12 mouse cellular contexts compared by ENCODE assay signal in genomic region chr17:63451311-63452006, GRCm38 (mm10). TPM values are rescaled to one million over a fixed set of nuclear protein-coding genes. Genes with fewer than 3 reads are reported as not detected.
DNase-seq lines count a peak whose midpoint lies in the region; ATAC-seq and TF ChIP-seq lines count a peak whose summit lies in the region.
"Had no signal": no experiment of that assay in that cellular context is flagged by ENCODE, and none has a peak within 500 bp of the region (broad histone marks: within the 10 kb centered on the region; RNA-seq: fewer than 3 reads in every experiment).

No protein-coding gene starts in this region.

- DNase-seq in frontal cortex, postnatal 36 days (ENCODE audit: low spot score in 2 of 2): no peak
- peak; percentile 15 for DNase-seq in lung, postnatal 0 days (ENCODE audit: low spot score)
- no peak for DNase-seq in lung, postnatal 4 days
- no peak for DNase-seq in ovary, postnatal 10 days (ENCODE audit: low spot score)
- no peak for DNase-seq in thymus, postnatal 36 days
- DNase-seq: adrenal gland, postnatal 36 days; cerebellum, adult 9-11 months had no signal

- H3K9ac ChIP-seq in lung, postnatal 0 days (replicated peaks; ENCODE audit: low read depth): no peak overlapping the region
- H3K9ac ChIP-seq in hindbrain, embryonic 15.5 days: no peak overlapping the region
- no peak overlapping the region for H3K9ac ChIP-seq in kidney, embryonic 15.5 days

- H3K4me2 ChIP-seq in lung, postnatal 0 days (replicated peaks; ENCODE audit: low read depth, low read length): no peak overlapping the region
- H3K4me2 ChIP-seq in hindbrain, embryonic 15.5 days: no peak overlapping the region
- no peak overlapping the region for H3K4me2 ChIP-seq in kidney, embryonic 15.5 days

- peak; percentile 47; the same call in 1 of the 2 replicates for ATAC-seq in frontal cortex, adult (ENCODE audit: low TSS enrichment)
- ATAC-seq in lung, postnatal 0 days: no peak
- ATAC-seq in hindbrain, embryonic 15.5 days (ENCODE audit: low FRiP score, low read depth): no peak; the same call in 1 of the 2 replicates
- no peak for ATAC-seq in kidney, embryonic 15.5 days (replicated peaks; ENCODE audit: low FRiP score)
- ATAC-seq: Patski had no signal

- no peak for TF ChIP-seq EP300 in lung, postnatal 0 days (IDR thresholded peaks at IDR 0.05)

- no peak overlapping the region for H3K27ac ChIP-seq in lung, postnatal 0 days (ENCODE audit: low read length)
- H3K27ac ChIP-seq in hindbrain, embryonic 15.5 days (replicated peaks): peak overlapping the region; percentile 43
- no peak overlapping the region for H3K27ac ChIP-seq in kidney, embryonic 15.5 days
- H3K27ac ChIP-seq: macrophage had no signal

- H3K4me3 ChIP-seq in lung, postnatal 0 days (ENCODE audit: low read depth, low read length): no peak overlapping the region
- H3K4me3 ChIP-seq in hindbrain, embryonic 15.5 days: no peak overlapping the region
- no peak overlapping the region for H3K4me3 ChIP-seq in kidney, embryonic 15.5 days (replicated peaks)

- no peaks in the 10 kb centered on the region for H3K36me3 ChIP-seq in lung, postnatal 0 days (ENCODE audit: insufficient read depth, low read length)
- H3K36me3 ChIP-seq in hindbrain, embryonic 15.5 days: no peaks in the 10 kb centered on the region
- H3K36me3 ChIP-seq in kidney, embryonic 15.5 days: peaks cover 4% of the 10 kb centered on the region

- H3K4me1 ChIP-seq in lung, postnatal 0 days (ENCODE audit: insufficient read depth, low read depth, low read length): no peaks in the 10 kb centered on the region
- H3K4me1 ChIP-seq in hindbrain, embryonic 15.5 days (replicated peaks): 0 out of 2 replicates have a peak, but pooled peaks cover 5% of the 10 kb centered on the region
- no peaks in the 10 kb centered on the region for H3K4me1 ChIP-seq in kidney, embryonic 15.5 days

- no peaks in the 10 kb centered on the region for H3K9me3 ChIP-seq in lung, postnatal 0 days (ENCODE audit: low read length)
- H3K9me3 ChIP-seq in hindbrain, embryonic 15.5 days: no peaks in the 10 kb centered on the region
- no peaks in the 10 kb centered on the region; the same call in 1 of the 2 replicates for H3K9me3 ChIP-seq in kidney, embryonic 15.5 days (replicated peaks)

- TF ChIP-seq CTCF in lung, postnatal 0 days (IDR thresholded peaks at IDR 0.05): no peak

- no peaks in the 10 kb centered on the region for H3K27me3 ChIP-seq in lung, postnatal 0 days (replicated peaks; ENCODE audit: insufficient read depth, low read length)
- no peaks in the 10 kb centered on the region for H3K27me3 ChIP-seq in hindbrain, embryonic 15.5 days
- H3K27me3 ChIP-seq in kidney, embryonic 15.5 days: no peaks in the 10 kb centered on the region
- H3K27me3 ChIP-seq: Patski had no signal

- 57% methylated on average over 10 of the region's 10 CpGs for WGBS in lung, postnatal 0 days
- WGBS in hindbrain, embryonic 15.5 days: 51% methylated on average over 10 of the region's 10 CpGs
- 76% methylated on average over 10 of the region's 10 CpGs for WGBS in kidney, embryonic 15.5 days

RNA-seq across cellular contexts. Expression of gene Fbxl17, which starts 48.4 kb away (rescaled TPM):
- 6.9 and 7.6 TPM in 2 replicates for polyA plus RNA-seq in lung, postnatal 0 days (2015; fragmentation: Nextera tagmentation; extraction: Ambion mirVana)
- polyA plus RNA-seq in hindbrain, embryonic 15.5 days (2015; fragmentation: Nextera tagmentation; extraction: Ambion mirVana): 13.6 and 32.0 TPM in 2 replicates
- polyA plus RNA-seq in kidney, embryonic 15.5 days (2015; fragmentation: Nextera tagmentation; extraction: Ambion mirVana): 5.0 and 5.7 TPM in 2 replicates
